Mouse (Mus musculus) CH12.LX (cell line): ENCODE measurements around the gene Dagla. TPM values are rescaled to one million over a fixed set of nuclear protein-coding genes. Genes with fewer than 3 reads are reported as not detected.

ENCODE experiments used
- DNase-seq: peaks from one replicate; pipeline ENCODE4 v3.0.0-alpha.2; 2013; ENCODE audit errors: extremely low read depth
- H3K27ac ChIP-seq: 2 replicates; pipeline ENCODE4 v1.5.1; 2012; ENCODE audit warnings: low read depth, mild to moderate bottlenecking, control low read depth, moderate library complexity; ENCODE audit not compliant: insufficient read depth
- H3K27me3 ChIP-seq: replicated peaks from 2 replicates; pipeline ENCODE3; 2012; ENCODE audit warnings: inconsistent platforms
- H3K36me3 ChIP-seq, 2 experiments: replicated peaks in 1 of 2; 2 replicates each; pipeline versions ENCODE3 to v1.6.1; 2012; ENCODE audit warnings: inconsistent platforms in 1 of 2, low read length in 1 of 2, mild to moderate bottlenecking in 1 of 2, mixed read lengths in 1 of 2, moderate library complexity in 1 of 2; ENCODE audit not compliant: control insufficient read depth in 1 of 2, insufficient read depth in 1 of 2
- H3K4me1 ChIP-seq, 2 experiments: 2 replicates each; pipeline ENCODE4 v1.6.1; 2012; ENCODE audit warnings: inconsistent platforms in 1 of 2, moderate library complexity in 1 of 2; ENCODE audit not compliant: insufficient read depth in 2 of 2, control insufficient read depth in 1 of 2
- H3K4me2 ChIP-seq: 2 replicates; pipeline ENCODE4 v1.6.1; 2012; ENCODE audit warnings: low read depth, mild to moderate bottlenecking, control low read depth; ENCODE audit not compliant: poor library complexity, insufficient read depth, severe bottlenecking
- H3K4me3 ChIP-seq, 3 experiments: fragments of 150-350 bp in 1 of 3; sonication (generic) in 1 of 3; replicated peaks in 1 of 3; 2 replicates each; pipeline versions ENCODE3 to v1.5.1; 2011 to 2012; ENCODE audit warnings: low read depth in 2 of 3, low read length in 2 of 3, mild to moderate bottlenecking in 2 of 3, moderate library complexity in 2 of 3, control low read depth in 1 of 3, improper control_type of control experiment in 1 of 3, inconsistent platforms in 1 of 3, mixed read lengths in 1 of 3; ENCODE audit not compliant: poor library complexity in 1 of 3
- H3K79me2 ChIP-seq: replicated peaks from 2 replicates; pipeline ENCODE4 v1.6.1; 2012; ENCODE audit warnings: mild to moderate bottlenecking, moderate library complexity; ENCODE audit not compliant: control insufficient read depth, poor library complexity, insufficient read depth, severe bottlenecking; ENCODE audit errors: extremely low read depth
- H3K9ac ChIP-seq: 2 replicates; pipeline ENCODE4 v1.6.1; 2012; ENCODE audit warnings: low read depth, mild to moderate bottlenecking, control low read depth, moderate library complexity; ENCODE audit not compliant: insufficient read depth
- H3K9me3 ChIP-seq: replicated peaks from 2 replicates; pipeline ENCODE3; 2012; ENCODE audit warnings: low read length, inconsistent platforms, mixed read lengths
- BHLHE40 ChIP-seq: IDR thresholded peaks from 2 replicates; pipeline ENCODE4 v1.6.1; 2011; ENCODE audit warnings: mild to moderate bottlenecking, low read depth, low read length, improper control_type of control experiment
- CHD2 ChIP-seq: IDR thresholded peaks from 2 replicates; pipeline ENCODE4 v1.6.1; 2011; ENCODE audit warnings: low read length, improper control_type of control experiment
- CTCF ChIP-seq, 2 experiments: IDR thresholded peaks in 1 of 2; conservative IDR thresholded peaks in 1 of 2; 2 replicates each; pipeline ENCODE4 v1.5.1; 2011 to 2012; ENCODE audit warnings: low read depth in 2 of 2, low read length in 2 of 2, improper control_type of control experiment in 1 of 2, inconsistent platforms in 1 of 2, mild to moderate bottlenecking in 1 of 2, moderate library complexity in 1 of 2
- E2F4 ChIP-seq: IDR thresholded peaks from 2 replicates; pipeline ENCODE4 v1.6.1; 2011; ENCODE audit warnings: low read depth, low read length, improper control_type of control experiment; ENCODE audit not compliant: insufficient replicate concordance
- EP300 ChIP-seq: IDR thresholded peaks from 2 replicates; pipeline ENCODE4 v1.6.1; 2011; ENCODE audit warnings: low read length, improper control_type of control experiment
- ETS1 ChIP-seq: conservative IDR thresholded peaks from 2 replicates; pipeline ENCODE4 v1.6.1; 2012; ENCODE audit warnings: low read depth, mild to moderate bottlenecking, inconsistent platforms, low read length, improper control_type of control experiment, moderate library complexity
- GABPA ChIP-seq: IDR thresholded peaks from 2 replicates; pipeline ENCODE4 v1.6.1; 2012; ENCODE audit warnings: low read depth, low read length, improper control_type of control experiment, inconsistent platforms; ENCODE audit not compliant: insufficient replicate concordance
- IRF4 ChIP-seq: IDR thresholded peaks from 2 replicates; pipeline ENCODE4 v1.6.1; 2014; ENCODE audit warnings: low read depth, mild to moderate bottlenecking, inconsistent platforms, low read length, improper control_type of control experiment
- JUND ChIP-seq: conservative IDR thresholded peaks from 2 replicates; pipeline ENCODE4 v1.6.1; 2011; ENCODE audit warnings: low read depth, low read length, improper control_type of control experiment
- KAT2A ChIP-seq: IDR thresholded peaks from 2 replicates; pipeline ENCODE4 v1.6.1; 2012; ENCODE audit warnings: low read length, improper control_type of control experiment, inconsistent platforms; ENCODE audit not compliant: insufficient replicate concordance
- MAZ ChIP-seq: IDR thresholded peaks from 2 replicates; pipeline ENCODE4 v1.6.1; 2012; ENCODE audit warnings: low read depth, mild to moderate bottlenecking, inconsistent platforms, low read length, improper control_type of control experiment, moderate library complexity
- MXI1 ChIP-seq: IDR thresholded peaks from 2 replicates; pipeline ENCODE4 v1.6.1; 2011; ENCODE audit warnings: mild to moderate bottlenecking, low read depth, low read length, improper control_type of control experiment
- MYC ChIP-seq: IDR thresholded peaks from 2 replicates; pipeline ENCODE4 v1.6.1; 2011; ENCODE audit warnings: low read depth, mild to moderate bottlenecking, improper control_type of control experiment, low read length
- PAX5 ChIP-seq: IDR thresholded peaks from 2 replicates; pipeline ENCODE4 v1.6.1; 2012; ENCODE audit warnings: low read length, inconsistent platforms, mixed read lengths
- POLR2AphosphoS2 ChIP-seq: IDR thresholded peaks from 2 replicates; pipeline ENCODE4 v1.6.1; 2011; ENCODE audit warnings: low read depth, low read length, improper control_type of control experiment
- RAD21 ChIP-seq: IDR thresholded peaks from 2 replicates; pipeline ENCODE4 v1.6.1; 2011; ENCODE audit warnings: low read depth, mild to moderate bottlenecking, low read length, improper control_type of control experiment, moderate library complexity
- RCOR1 ChIP-seq: conservative IDR thresholded peaks from 2 replicates; pipeline ENCODE4 v1.6.1; 2012; ENCODE audit warnings: low read depth, mild to moderate bottlenecking, inconsistent platforms, low read length, improper control_type of control experiment
- SIN3A ChIP-seq: IDR thresholded peaks from 2 replicates; pipeline ENCODE4 v1.6.1; 2012; ENCODE audit warnings: low read length, improper control_type of control experiment, inconsistent platforms
- SMC3 ChIP-seq: IDR thresholded peaks from 2 replicates; pipeline ENCODE4 v1.6.1; 2011; ENCODE audit warnings: low read depth, low read length, improper control_type of control experiment
- TBP ChIP-seq: conservative IDR thresholded peaks from 2 replicates; pipeline ENCODE4 v1.6.1; 2011; ENCODE audit warnings: low read depth, low read length, improper control_type of control experiment
- ZNF384 ChIP-seq: IDR thresholded peaks from 2 replicates; pipeline ENCODE4 v1.6.1; 2012; ENCODE audit warnings: low read depth, low read length, improper control_type of control experiment, inconsistent platforms
- dilution Hi-C: fragments of 300-500 bp; cut with MboI; formaldehyde crosslinking; loops from 2 replicates; pipeline ENCODE4 v1.14.3; 2020; ENCODE audit warnings: low sequenced_read_pairs; ENCODE audit not compliant: extremely low pct_unique_long_range_greater_than_20kb, extremely low pct_ligation_motif_present
- in situ Hi-C: fragments of 300-500 bp; cut with MboI; formaldehyde crosslinking; loops from 3 replicates; pipeline ENCODE4 v1.14.3; 2019; ENCODE audit warnings: low sequenced_read_pairs, low pct_ligation_motif_present, low pct_unique_long_range_greater_than_20kb, mixed read lengths
- polyA plus RNA-seq: library from polyadenylated mRNA; unstranded; fragments of >175 nt; gene quantifications from 2 replicates; pipeline ENCODE4 v1.2.1, GENCODE M21; 2012; ENCODE audit warnings: low read depth; ENCODE audit not compliant: insufficient read length
- total RNA-seq, 2 experiments: library from RNA; depleted of rRNA; stranded (reverse); fragments of 300-350 nt in 1 of 2; fragments of >200 nt in 1 of 2; gene quantifications; 2 replicates each; pipeline ENCODE4 v1.2.3; 2012 to 2014

Gene Dagla
- total and polyA plus RNA-seq, 3 experiments = 0.21 to 0.55 TPM; not detected in 1

GRCm38 (mm10) chr19:10219593-10219992 lies 85.1 kb downstream of the Dagla start:
- H3K27ac ChIP-seq = no peak overlapping the region
- TF ChIP-seq E2F4 (no peak), TBP (no peak), MYC (no peak), JUND (no peak), ZNF384 (no peak), SIN3A (no peak), RAD21 (no peak), EP300 (no peak), GABPA (no peak), MXI1 (no peak), IRF4 (no peak), MAZ (no peak), CHD2 (no peak), PAX5 (no peak)
- in situ Hi-C loops = no loop called here
- H3K9me3 ChIP-seq = no peaks in the 10 kb centered on the region
- no peak overlapping the region for H3K4me2 ChIP-seq
- no peak for DNase-seq
- H3K36me3 ChIP-seq = no peaks in the 10 kb centered on the region
- H3K4me1 ChIP-seq = peaks cover 0 to 4% of the 10 kb centered on the region in 2 experiments; a peak in 2 of 4 replicates
- H3K4me3 ChIP-seq = no peak overlapping the region
- no peaks in the 10 kb centered on the region for H3K79me2 ChIP-seq
- H3K27me3 ChIP-seq = peaks cover 32% of the 10 kb centered on the region
- no peak overlapping the region for H3K9ac ChIP-seq
- dilution Hi-C loops = no loop called here

- H3K4me3 ChIP-seq = no peak overlapping the region
- H3K27me3 ChIP-seq = peaks cover 29% of the 10 kb centered on the region
- TF ChIP-seq BHLHE40 (no peak), ZNF384 (no peak), ETS1 (no peak), KAT2A (no peak), POLR2AphosphoS2 (no peak), SIN3A (no peak), SMC3 (peak; percentile 45), CTCF (conservative IDR thresholded peaks at IDR 0.05 in 1 of 2, IDR thresholded peaks at IDR 0.05 in 1 of 2; ENCODE audit: low read depth in 2 of 2, low read length in 2 of 2) (peak; percentile 73 to 80), RCOR1 (no peak), RAD21 (peak; percentile 29)
- no peak overlapping the region for H3K9ac ChIP-seq
- no peaks in the 10 kb centered on the region for H3K79me2 ChIP-seq
- peak; percentile 62 for DNase-seq
- dilution Hi-C loops = no loop called here
- no peak overlapping the region for H3K4me2 ChIP-seq
- no peaks in the 10 kb centered on the region for H3K9me3 ChIP-seq
- peaks cover 0 to 4% of the 10 kb centered on the region in 2 experiments; a peak in 2 of 4 replicates for H3K4me1 ChIP-seq
- H3K27ac ChIP-seq = no peak overlapping the region
- H3K36me3 ChIP-seq = no peaks in the 10 kb centered on the region
- in situ Hi-C loops = no loop called here
These were observed 85.6 kb downstream of the Dagla start for GRCm38 (mm10) chr19:10219108-10219507.
